Mouse (Mus musculus): ENCODE data around the gene St6galnac5.

The St6galnac5 gene

GRCm38 (mm10) chr3:152913625-152914024 lies 68.4 kb downstream of the St6galnac5 start:
- DNase-seq (ENCODE audit: low spot score): no peak

- no peak for DNase-seq (ENCODE audit: low spot score)
Observed at GRCm38 (mm10) chr3:152913150-152913549, 68.9 kb downstream of the St6galnac5 start.

- no peak for DNase-seq (ENCODE audit: low spot score)
Observed at GRCm38 (mm10) chr3:152912216-152913101, 69.6 kb downstream of the St6galnac5 start.

- DNase-seq (ENCODE audit: low spot score): no peak
Observed at GRCm38 (mm10) chr3:152911578-152911977, 70.5 kb downstream of the St6galnac5 start.

GRCm38 (mm10) chr3:152907683-152908082 lies 74.4 kb downstream of the St6galnac5 start:
- no peak for DNase-seq (ENCODE audit: low spot score)

- DNase-seq (ENCODE audit: low spot score): no peak
Observed at GRCm38 (mm10) chr3:152907087-152907486, 75.0 kb downstream of the St6galnac5 start.

- DNase-seq (ENCODE audit: low spot score): no peak
Observed at GRCm38 (mm10) chr3:152905800-152906199, 76.2 kb downstream of the St6galnac5 start.

GRCm38 (mm10) chr3:152905026-152905425 lies 77.0 kb downstream of the St6galnac5 start:
- DNase-seq (ENCODE audit: low spot score): no peak

GRCm38 (mm10) chr3:152898906-152899305 lies 83.1 kb downstream of the St6galnac5 start:
- no peak for DNase-seq (ENCODE audit: low spot score)

- no peak for DNase-seq (ENCODE audit: low spot score)
Observed at GRCm38 (mm10) chr3:152897196-152897595, 84.8 kb downstream of the St6galnac5 start.

- DNase-seq (ENCODE audit: low spot score): no peak
Observed at GRCm38 (mm10) chr3:152896111-152896510, 85.9 kb downstream of the St6galnac5 start.

- no peak for DNase-seq (ENCODE audit: low spot score)
Observed at GRCm38 (mm10) chr3:152894935-152895334, 87.1 kb downstream of the St6galnac5 start.

GRCm38 (mm10) chr3:152888116-152888515 lies 93.9 kb downstream of the St6galnac5 start:
- DNase-seq (ENCODE audit: low spot score): no peak

- no peak for DNase-seq (ENCODE audit: low spot score)
Observed at GRCm38 (mm10) chr3:152886749-152887148, 95.3 kb downstream of the St6galnac5 start.

- DNase-seq (ENCODE audit: low spot score): no peak
Observed at GRCm38 (mm10) chr3:152883556-152883955, 98.5 kb downstream of the St6galnac5 start.

GRCm38 (mm10) chr3:152881706-152882105 lies 100.3 kb downstream of the St6galnac5 start:
- no peak for DNase-seq (ENCODE audit: low spot score)

- no peak for DNase-seq (ENCODE audit: low spot score)
Observed at GRCm38 (mm10) chr3:152880121-152880835, 101.8 kb downstream of the St6galnac5 start.

- DNase-seq (ENCODE audit: low spot score): no peak
Observed at GRCm38 (mm10) chr3:152875723-152876290, 106.2 kb downstream of the St6galnac5 start.

GRCm38 (mm10) chr3:152874431-152875355 lies 107.4 kb downstream of the St6galnac5 start:
- no peak for DNase-seq (ENCODE audit: low spot score)

- no peak for DNase-seq (ENCODE audit: low spot score)
Observed at GRCm38 (mm10) chr3:152872596-152872995, 109.5 kb downstream of the St6galnac5 start.

GRCm38 (mm10) chr3:152872054-152872453 lies 110.0 kb downstream of the St6galnac5 start:
- DNase-seq (ENCODE audit: low spot score): no peak

Measured in urinary bladder, postnatal 25 days (tissue).